ENCODE assay signal across 8 mouse cellular contexts in genomic region chr8:120549321-120549921, GRCm38 (mm10). TPM values are rescaled to one million over a fixed set of nuclear protein-coding genes. Genes with fewer than 3 reads are reported as not detected.
DNase-seq lines count a peak whose midpoint lies in the region; ATAC-seq and TF ChIP-seq lines count a peak whose summit lies in the region.

No protein-coding gene starts in this region.

- peaks cover 61% of the 10 kb centered on the region for H3K36me3 ChIP-seq in liver, embryonic 15.5 days (replicated peaks)

- H3K9me3 ChIP-seq in liver, embryonic 15.5 days (replicated peaks) = no peaks in the 10 kb centered on the region

- DNase-seq in layer of hippocampus, adult 2 months (ENCODE audit: low spot score in 2 of 2) = no peak
- DNase-seq in layer of hippocampus, postnatal 14 days (ENCODE audit: low spot score in 2 of 2) = no peak
- peak; percentile 31 for DNase-seq in forelimb bud, embryonic 11.5 days (ENCODE audit: low read depth, low spot score)
- DNase-seq in thymus, postnatal 0 days (ENCODE audit: low spot score) = no peak
- DNase-seq in ovary, postnatal 14 days (ENCODE audit: low spot score) = no peak
- no peak for DNase-seq in layer of hippocampus, adult 9-11 months

- H3K4me1 ChIP-seq in cortical plate, adult 2 months (ENCODE audit: control insufficient read depth, insufficient read depth, low read length) = peaks cover 22% of the 10 kb centered on the region
- H3K4me1 ChIP-seq in liver, embryonic 15.5 days (replicated peaks) = peaks cover 72% of the 10 kb centered on the region

- H3K9ac ChIP-seq in liver, embryonic 15.5 days = no peak overlapping the region

- peak overlapping the region; percentile 97 for H3K27ac ChIP-seq in layer of hippocampus, adult 2 months
- H3K27ac ChIP-seq in cortical plate, adult 2 months (ENCODE audit: insufficient read depth, low read length) = peak overlapping the region; percentile 90
- H3K27ac ChIP-seq in liver, embryonic 15.5 days (replicated peaks) = no peak overlapping the region

- no peak for ATAC-seq in liver, embryonic 15.5 days (ENCODE audit: insufficient read depth)

- no peak for TF ChIP-seq CTCF in layer of hippocampus, adult 2 months (conservative IDR thresholded peaks at IDR 0.05)
- TF ChIP-seq CTCF in cortical plate, adult 2 months (IDR thresholded peaks at IDR 0.05; ENCODE audit: extremely low read depth, insufficient read depth, low read length) = no peak

- WGBS in liver, embryonic 15.5 days (ENCODE audit: insufficient replicate concordance) = 68% methylated on average over 25 of the region's 25 CpGs

- H3K4me2 ChIP-seq in liver, embryonic 15.5 days = peak overlapping the region; percentile 15; the same call in 1 of the 2 replicates

- peak overlapping the region; percentile 54 for H3K4me3 ChIP-seq in layer of hippocampus, adult 2 months
- H3K4me3 ChIP-seq in cortical plate, adult 2 months (ENCODE audit: insufficient read depth, low read length) = peak overlapping the region; percentile 29
- H3K4me3 ChIP-seq in liver, embryonic 15.5 days (replicated peaks) = no peak overlapping the region

- no peaks in the 10 kb centered on the region for H3K27me3 ChIP-seq in liver, embryonic 15.5 days

- TF ChIP-seq POLR2A in cortical plate, adult 2 months (IDR thresholded peaks at IDR 0.05; ENCODE audit: extremely low read depth, insufficient read depth, low read length) = no peak

RNA-seq across cellular contexts. Expression of gene Gins2, which starts 39.7 kb away (rescaled TPM):
- total RNA-seq in layer of hippocampus, adult 2 months (2021) = 1 to 10 TPM; 5.2 to 6.2 TPM
- total RNA-seq in layer of hippocampus, postnatal 14 days (2021) = 1 to 10 TPM; 2.0 to 3.4 TPM
- 2.2 and 2.4 TPM in 2 replicates for polyA plus RNA-seq in cortical plate, adult 2 months (2012; rRNA removed)
- polyA plus RNA-seq in liver, embryonic 15.5 days (2015; fragmentation: Nextera tagmentation; extraction: Ambion mirVana) = 50.1 and 52.3 TPM in 2 replicates
- 60.0 and 77.9 TPM in 2 replicates for polyA plus RNA-seq in thymus, postnatal 0 days (2015; fragmentation: Nextera tagmentation; extraction: Ambion mirVana)

Comparison
In these comparisons a context has a peak if more than half of its experiments do, and no peak if none do; other contexts are left out.
1. RNA of gene Gins2, which starts 39.7 kb away (polyA plus RNA-seq): 60.0 to 77.9 TPM in thymus, postnatal 0 days and 50.1 to 52.3 TPM in liver, embryonic 15.5 days; 2.2 to 2.4 TPM in cortical plate, adult 2 months; every median in the first group is over 10 times any median in the second.